Mouse (Mus musculus): ENCODE data around the gene Mlph. TPM values are rescaled to one million over a fixed set of nuclear protein-coding genes. Genes with fewer than 3 reads are reported as not detected.
A peak's percentile ranks its signal among the peaks of the same experiment; 100 is the strongest.

Gene Mlph
- total RNA-seq, 4 experiments from 2014 or later, result 0.75 to 1.5 (median 1.1) TPM

DNA sequence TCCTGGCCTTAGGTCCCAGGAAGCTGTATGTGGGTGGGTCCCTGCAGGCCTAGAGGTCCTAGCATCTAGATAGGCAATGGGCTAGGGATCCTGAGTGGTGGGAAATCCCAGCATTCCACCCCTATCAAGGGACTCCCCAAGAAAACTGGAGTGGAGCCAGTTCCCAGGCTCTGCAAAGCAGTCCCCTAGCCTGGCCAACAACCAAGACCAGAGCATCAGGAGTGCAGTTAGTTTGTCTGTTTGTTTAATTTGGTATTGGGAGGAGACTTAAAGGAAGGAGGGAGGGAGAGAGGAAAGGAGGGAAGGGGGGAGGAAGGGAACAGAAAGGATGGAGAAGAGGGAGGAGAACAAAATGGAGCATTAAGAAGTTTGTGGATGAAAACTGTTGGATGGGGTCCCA is 5.7 kb upstream of the Mlph start:
- peak; percentile 57 for DNase-seq (ENCODE audit: low spot score)

DNA sequence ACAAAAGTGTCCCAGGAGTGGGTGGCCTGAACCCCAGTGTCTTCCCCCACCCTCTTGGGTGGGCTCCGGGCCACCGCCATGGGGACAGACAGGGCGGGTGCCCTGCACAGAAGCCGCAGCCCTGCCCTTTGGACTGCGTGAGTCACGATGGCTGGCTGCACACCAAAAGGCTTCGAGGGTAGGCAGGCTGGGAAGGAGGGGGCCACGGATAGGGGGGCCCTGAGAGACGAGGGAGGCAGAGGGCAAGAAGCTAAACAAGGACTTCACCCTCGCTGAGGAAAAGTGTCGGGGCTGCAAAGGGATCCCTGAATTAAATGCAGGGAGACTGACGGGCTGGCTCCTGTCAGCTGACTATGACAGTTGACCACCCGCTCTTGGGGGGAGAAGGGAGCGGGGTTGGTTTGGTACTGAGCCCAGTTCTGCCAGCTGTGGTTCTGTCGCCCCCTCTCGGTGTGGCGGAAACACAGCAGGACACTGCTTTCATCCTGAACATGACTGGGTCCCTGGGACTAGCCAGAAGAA is 5.2 kb upstream of the Mlph start:
- peak; percentile 62 for DNase-seq (ENCODE audit: low spot score)

DNA sequence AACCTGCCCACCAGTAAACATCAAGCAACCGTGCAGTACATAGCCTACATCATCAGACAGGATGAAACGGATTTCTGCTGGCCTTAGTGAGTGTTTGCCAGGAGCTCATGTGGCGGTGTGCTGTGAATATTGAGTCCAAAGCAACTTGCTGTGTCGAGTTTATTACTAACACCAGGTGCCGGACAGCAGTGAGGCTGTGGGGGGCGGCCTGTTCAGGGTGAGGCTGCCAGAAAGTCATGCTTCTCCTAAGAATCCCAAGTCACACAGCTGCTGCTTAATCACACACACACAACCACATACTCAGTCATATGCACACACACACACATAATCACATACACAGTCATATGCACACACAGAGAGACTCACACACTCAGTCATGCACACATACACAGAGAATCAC is 1.7 kb upstream of the Mlph start:
- DNase-seq (ENCODE audit: low spot score), result no peak

DNA sequence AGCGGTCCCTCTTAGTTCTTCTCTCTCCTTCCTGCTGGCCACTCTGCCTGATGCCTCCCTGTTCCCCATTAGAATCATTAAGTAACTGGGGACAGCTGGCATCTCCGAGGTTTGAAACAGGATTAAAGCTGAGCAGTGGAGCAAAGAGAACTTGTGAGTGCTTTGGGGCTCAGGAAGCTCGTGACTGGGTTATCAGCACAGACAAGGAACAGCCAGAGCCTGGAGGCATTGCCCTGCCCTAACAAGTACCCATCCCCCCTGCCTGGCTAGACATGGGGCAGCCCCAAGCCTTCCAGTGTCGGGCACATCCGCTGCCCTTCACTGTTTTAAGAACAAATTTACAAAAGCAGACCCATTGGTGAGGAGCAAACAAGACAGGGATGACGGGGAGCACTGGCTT is 2.6 kb downstream of the Mlph start:
- no peak for DNase-seq (ENCODE audit: low spot score)

DNA sequence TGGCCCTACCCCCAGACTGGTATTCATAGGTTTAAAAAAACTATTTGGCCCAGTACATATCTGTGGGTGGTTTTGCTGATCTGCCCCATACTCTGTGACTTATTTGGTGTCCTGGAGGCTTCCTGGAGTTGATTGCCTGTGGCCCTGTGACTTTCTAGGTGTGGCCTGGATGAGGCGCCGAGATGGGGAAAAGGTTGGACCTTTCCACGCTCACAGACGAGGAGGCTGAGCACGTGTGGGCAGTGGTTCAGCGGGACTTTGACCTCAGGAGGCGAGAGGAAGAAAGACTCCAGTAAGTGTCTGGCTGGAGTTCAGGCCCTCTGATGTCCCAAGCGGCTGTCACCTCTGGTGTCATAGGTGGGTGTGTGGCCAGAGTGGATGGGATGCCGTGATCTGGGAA is 6.8 kb downstream of the Mlph start:
- DNase-seq (ENCODE audit: low spot score), result no peak

DNA sequence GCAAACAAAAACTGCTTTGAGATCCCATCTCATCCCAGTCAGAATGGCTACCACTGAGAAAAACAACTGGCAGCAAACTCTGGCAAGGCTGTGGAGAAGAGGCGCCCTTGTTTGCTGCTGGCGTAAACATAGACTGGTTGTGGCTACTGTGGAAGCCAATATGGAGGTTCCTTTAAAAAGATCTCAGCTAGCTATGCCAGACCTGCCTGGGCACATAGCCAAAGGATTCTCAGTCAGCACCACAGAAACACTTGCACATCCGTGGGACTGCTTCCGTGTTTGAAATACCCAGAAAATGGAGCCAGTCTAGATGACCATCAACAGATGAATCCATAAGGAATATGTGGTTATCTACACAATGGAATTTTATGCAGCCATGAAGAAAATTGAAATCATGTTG is 11.1 kb downstream of the Mlph start:
- DNase-seq (ENCODE audit: low spot score), result no peak

DNA sequence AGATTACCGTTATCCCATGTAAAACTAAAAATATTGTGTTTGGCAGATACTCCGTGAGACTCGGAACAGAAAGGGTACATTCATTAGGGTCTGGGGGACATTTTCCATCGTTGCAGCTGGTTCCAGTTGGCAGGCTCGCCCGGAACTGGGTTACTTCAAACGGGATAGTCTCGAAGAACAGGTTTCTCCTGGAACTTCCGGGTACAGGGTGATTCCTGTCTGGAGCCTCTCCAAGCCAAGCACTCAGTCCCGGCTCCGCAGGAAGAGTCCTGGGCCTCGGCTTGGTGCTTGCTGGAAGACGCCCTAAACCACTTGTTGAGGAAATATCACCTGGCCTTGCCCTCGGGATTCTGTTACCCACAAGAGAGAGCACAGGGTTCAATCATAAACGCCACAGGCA is 12.4 kb downstream of the Mlph start:
- no peak for DNase-seq (ENCODE audit: low spot score)

DNA sequence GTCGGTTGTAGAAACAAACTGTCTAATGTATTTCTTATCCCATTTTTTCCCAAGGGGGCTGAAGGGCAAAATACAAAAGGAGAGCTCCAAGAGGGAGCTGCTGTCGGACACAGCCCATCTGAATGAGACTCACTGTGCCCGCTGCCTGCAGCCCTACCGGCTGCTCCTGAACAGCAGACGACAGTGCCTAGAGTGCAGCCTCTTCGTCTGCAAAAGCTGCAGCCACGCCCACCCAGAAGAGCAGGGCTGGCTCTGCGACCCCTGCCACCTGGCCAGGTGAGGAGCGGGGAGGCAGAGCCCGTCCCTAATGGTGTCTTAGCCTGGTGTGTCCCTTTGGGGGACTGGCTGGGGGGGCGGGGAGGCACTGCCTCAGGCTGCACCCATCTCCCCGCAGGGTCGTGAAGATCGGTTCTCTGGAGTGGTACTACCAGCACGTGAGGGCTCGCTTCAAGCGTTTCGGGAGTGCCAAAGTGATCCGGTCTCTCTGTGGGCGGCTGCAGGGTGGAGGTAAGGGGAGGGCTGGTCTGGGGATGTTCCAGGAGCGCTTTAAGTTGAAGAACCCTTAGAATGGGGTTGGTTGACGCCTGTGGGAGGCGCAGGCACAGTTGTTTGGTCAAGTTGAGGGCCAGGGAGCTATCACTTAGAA is 13.2 kb downstream of the Mlph start:
- DNase-seq (ENCODE audit: low spot score), result no peak

DNA sequence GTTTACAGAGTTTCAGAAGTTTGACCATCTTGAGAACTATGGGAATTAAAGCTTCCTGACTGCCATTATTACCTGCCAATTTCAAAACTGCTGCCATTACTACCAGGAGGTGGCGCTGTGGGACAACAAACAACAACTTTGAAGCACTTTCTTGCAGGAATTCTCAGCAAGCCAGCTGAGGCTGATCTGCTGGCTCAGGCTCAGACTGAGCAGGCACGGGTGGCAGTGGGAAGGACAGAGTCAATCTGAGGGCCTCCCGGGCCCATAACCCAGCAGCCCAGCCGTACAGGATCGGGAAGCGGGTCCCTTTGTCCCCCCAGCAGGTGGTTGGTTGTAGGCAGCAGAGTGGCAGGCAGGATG is 13.7 kb downstream of the Mlph start:
- peak; percentile 83 for DNase-seq (ENCODE audit: low spot score)

DNA sequence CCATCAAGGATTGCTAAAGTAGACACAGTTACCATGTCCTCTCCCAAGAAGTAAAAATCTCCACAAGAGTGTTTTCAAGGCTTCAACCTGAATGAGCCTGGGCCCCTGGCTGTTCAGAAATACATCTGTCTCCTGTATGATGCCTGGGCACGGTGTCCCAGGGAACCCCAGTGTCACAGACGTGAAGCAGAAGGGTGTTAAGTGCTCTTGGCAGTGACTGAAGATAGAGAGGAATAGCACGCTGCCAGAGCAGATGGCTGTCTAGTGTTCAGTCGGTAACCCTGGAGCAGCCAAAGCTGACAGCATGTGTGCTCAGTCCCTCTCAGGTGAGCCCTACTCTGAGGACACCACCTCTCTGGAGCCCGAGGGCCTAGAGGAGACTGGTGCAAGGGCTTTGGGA is 18.1 kb downstream of the Mlph start:
- no peak for DNase-seq (ENCODE audit: low spot score)

DNA sequence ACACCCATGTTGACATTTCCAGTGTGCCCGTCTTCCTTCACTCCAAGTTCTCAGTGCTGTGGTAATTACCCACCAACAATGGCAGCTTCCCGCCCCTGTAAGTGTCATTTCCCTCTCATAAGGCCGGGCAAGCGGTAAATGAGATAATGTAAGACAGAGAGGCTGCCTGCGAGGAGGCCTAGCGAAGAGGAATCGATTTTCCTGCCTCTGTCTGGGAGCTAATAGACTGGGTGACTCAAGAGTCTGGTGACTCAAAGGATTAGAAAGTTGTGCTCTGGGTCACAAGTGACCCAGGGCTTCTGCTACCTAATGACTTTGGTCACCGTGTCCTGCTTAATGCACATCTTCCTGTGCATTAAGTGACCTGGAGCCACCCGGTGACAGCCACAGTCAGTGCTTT is 22.1 kb downstream of the Mlph start:
- DNase-seq (ENCODE audit: low spot score), result no peak

DNA sequence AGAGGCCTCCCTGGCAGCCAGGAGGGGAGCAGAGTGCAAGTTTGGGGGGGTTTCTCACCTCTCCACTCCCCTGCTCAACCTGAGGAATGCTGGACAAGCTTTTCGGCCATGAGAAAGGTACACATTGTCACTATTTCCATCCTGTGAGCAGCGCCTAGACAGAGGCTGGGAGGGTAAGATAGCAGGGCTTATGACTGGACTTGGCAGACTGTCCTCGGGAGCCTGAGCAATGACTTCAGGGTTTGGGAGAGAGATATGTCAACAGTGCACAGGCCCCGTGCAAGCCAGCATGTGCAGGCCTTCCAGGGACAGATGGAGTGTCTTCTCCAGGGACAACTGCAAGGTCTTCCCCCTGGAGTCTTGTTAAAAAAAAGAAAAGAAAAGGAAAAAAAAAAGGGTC is 25.1 kb downstream of the Mlph start:
- DNase-seq (ENCODE audit: low spot score), result peak; percentile 27

DNA sequence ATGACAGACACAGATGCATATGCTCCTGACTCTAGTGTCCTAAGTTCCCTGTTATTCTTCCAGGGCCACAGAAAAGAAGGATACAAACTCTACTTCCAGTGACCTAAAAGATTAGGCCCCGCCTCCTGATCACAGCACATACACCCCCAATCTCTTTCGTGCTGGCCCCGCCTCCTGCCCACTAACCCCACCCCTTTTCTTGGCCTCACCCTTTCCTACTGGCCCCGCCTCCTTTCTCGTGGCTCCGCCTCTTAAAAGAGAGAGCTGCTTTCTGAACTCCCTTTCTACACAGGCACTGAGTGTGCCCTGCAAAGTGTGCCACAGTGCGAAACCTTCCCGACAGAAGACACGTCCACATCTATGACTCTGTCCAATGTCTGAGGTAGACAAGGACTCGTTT is 30.3 kb downstream of the Mlph start:
- no peak for DNase-seq (ENCODE audit: low spot score)

DNA sequence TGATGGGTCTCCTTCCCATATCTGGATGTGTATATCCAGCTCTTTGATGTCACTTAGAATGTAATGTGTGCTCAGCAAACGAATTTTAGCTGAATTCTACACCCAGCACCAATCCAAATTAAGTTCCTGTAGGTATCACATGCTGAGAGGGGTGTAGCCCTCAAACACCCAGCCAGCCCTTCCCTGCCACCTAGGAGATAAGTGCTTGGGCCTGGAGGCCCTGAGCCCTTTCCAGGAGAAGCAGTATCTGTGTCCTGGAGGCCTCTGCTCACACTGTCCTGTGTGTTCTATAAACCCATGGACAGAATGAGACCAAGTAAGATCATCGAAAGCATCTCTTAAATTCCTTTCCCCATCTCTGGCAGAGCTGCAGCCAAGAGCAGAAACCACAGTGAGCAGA is 32.4 kb downstream of the Mlph start:
- no peak for DNase-seq (ENCODE audit: low spot score)

DNA sequence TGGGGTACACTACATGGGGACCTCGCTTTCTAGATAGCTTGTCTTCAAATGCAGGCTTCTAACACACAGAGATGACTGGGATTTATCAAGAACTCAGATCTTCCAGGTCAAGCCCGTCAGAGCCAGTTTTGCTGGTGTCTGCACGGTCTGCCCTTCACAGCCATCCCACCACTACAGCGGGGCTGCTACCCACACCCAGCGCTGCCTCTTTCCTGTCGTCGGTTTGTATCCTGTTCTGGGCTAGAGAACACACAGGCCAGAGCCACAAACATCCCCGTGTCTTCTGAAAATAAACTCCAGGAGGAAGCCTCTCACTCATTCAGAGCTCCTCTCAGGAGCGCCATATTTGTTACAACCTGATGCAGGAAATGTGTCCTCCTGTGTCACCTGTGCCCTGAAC is 34.4 kb downstream of the Mlph start:
- no peak for DNase-seq (ENCODE audit: low spot score)

DNA sequence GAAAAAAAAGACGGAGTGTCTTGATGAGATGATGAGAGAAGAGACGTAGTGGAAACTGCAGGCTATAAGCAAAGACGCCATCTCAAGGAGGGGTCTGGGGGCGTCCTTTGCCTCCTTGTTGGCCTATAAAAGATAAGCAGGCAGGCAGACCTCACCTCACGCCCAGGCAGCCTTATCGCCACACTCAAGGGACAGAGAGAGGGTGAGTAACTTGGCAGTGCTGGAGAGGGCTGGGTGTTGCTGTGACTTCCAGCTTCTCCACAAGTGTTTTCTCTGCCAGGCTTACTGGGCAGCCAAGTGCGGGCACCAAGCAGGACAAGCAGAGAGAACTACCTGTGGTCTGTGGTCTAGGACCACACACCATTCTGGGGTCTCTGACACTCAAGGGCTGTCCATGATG is 36.8 kb downstream of the Mlph start:
- DNase-seq (ENCODE audit: low spot score), result no peak

DNA sequence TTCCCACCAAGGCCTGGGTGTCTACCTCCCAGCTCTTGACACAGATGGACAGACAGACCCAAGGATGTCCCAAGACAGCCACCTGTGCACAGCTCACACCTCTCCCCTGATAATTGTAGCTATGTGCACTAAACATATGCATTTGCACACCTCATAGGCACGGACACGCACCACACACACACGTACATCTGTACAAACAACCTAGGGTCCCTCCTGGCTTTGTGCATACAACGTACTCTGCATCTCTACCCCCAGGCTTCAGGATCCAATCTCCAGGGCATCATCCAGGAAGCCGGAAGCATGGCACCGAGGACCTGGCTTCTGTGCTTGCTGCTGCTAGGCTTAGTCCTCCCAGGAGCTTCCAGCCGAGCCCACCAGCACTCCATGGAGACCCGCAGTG is 37.9 kb downstream of the Mlph start, which contains the start of gene Prlh:
Prlh (plus strand) TSS at position 301 of the 400 bp plus-strand sequence.
- DNase-seq (ENCODE audit: low spot score), result no peak

DNA sequence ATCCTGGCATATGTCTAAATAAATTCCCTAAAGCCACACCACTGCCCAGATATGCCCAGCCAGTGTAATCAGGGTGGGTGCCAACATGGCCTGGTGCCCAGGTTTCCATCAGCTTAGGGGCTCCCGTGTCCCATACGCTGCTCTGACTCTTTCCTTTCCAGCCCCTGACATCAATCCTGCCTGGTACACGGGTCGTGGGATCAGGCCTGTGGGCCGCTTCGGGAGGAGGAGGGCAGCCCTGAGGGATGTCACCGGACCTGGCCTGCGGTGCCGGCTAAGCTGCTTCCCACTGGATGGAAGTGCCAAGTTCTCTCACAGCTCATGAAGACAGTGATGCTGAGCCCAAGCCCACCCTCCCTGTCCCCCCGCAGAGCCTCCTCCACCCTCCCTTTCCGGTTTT is 38.8 kb downstream of the Mlph start:
- no peak for DNase-seq (ENCODE audit: low spot score)

DNA sequence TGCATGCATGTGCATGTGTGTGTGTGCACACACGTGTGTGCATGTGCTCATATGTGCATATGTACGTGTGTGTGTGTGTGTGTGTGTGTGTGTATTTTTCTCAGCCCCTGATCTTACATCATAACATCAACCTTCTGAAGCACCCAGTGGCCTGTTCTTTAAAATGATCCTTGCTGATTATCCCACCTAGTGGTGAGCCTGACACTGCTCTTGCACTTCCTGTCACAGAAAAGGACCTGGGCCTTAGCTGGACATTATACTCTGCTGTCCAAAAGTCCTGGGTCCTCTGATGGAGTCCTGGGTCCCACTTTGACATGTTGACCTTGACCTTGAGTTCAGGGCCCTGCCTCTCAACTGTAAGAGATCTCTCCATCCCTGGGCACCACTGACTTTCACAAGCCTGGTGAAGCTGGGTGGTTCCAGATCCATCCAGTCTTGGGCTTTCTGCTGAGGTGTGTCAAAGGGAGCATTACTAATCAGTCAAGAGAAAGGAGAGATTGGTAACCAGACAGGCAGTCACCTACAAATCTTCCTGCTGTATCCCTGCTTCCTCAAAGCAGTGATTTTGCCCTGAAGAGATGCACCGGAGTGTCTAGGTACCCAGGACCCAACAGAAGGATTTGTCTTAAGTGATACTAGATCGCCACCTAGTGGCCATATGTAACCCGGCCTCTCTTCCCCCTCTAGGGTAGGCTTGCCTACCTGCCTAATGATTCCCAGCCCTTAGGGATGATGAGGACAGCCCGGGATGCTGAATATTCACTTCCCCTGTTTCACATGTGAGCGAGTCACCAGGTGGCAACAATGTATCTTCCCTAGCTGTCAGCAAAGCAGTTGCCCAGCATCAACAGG is 41.6 kb downstream of the Mlph start:
- DNase-seq (ENCODE audit: low spot score), result peak; percentile 72

DNA sequence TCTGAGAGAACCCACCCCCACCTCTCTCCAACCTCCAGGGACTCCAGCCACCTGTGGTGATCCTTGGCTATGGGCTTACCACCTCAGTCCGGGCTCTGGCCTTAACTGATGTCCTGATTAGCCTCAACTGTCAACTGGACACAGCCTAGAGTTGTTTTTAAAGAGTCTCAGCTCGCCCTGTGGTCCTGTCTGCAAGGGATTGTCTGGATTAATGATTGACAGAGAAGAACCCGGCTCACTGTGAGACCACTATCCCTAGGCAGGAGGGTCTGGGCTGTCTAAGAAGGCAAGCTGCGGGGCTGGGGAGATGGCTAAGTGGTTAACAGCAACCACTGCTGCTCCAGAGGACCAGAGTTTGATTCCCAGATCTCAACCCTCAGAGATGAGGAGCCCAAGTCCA is 47.6 kb downstream of the Mlph start:
- DNase-seq (ENCODE audit: low spot score), result no peak

DNA sequence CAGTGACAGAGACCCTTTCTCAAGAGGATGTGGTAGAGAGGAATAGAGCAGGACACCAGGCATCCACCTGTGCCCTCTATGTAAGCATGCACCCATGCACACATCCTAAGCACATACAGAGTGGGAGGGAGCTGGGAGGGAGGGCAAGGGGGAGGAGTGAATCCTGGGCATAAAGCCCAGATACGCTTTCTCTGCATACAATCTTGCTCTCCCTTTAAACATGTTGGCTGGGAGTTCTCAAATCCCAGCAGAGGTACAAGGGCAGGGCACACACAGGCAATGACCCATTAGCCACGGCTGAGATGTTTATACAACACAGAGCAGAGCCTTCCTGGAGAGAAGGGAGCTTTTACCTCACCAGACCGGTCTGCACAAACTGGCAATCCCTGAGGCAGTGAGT is 48.1 kb downstream of the Mlph start:
- no peak for DNase-seq (ENCODE audit: low spot score)

DNA sequence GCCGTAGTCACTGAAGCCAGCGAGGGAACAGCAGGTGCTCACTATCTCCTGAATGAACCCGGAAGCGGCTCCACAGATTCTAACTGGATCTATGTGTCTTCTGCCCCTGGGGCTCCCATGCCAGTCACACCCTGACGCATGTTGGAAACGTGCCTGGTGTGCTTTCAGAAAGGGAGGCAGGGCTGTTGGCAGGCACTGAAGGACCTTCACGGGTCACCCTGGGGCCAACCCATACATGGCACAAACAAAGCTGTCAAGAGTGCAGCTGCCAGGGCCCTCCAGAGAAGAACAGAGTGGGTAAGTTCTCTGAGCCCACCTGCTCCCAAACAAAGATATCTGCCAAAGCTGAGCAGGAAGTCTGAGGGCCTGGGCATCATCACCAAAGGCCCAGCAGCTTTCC is 52.7 kb downstream of the Mlph start:
- peak; percentile 57 for DNase-seq (ENCODE audit: low spot score)

DNA sequence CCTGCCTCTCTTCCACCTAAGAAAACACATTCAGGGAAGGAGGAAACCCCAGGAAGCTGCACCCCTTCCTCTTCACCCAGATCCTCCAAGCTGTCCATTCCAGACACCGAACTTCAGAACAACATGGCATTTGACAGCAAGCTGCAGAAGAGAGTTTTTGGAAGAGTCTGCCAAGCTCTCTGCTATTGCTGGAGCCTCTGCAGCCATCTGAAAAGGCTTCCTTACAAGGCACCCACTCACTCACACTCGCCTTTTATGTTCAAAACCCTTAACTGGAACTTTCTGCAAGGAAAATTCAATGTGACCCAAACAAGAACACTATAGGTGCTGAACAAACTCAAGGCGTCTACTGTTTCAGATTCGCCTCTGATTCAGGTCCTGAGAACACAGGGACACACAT is 53.8 kb downstream of the Mlph start:
- no peak for DNase-seq (ENCODE audit: low spot score)

Measured in heart, adult 8-10 months (tissue).